Mouse (Mus musculus) midbrain, embryonic 14.5 days (tissue): ENCODE results near the gene Mocs3. TPM values are rescaled to one million over a fixed set of nuclear protein-coding genes. Genes with fewer than 3 reads are reported as not detected.

Source experiments
- ATAC-seq: fragments of 200-750 bp; cut with Nextera tagmentation; 2 replicates; pipeline ENCODE4 v1.8.0; 2017; ENCODE audit warnings: moderate number of reproducible peaks, moderate library complexity; ENCODE audit not compliant: low FRiP score, low TSS enrichment
- DNase-seq: peaks from one replicate; pipeline ENCODE4 v3.0.0-alpha.2; 2015
- H3K27ac ChIP-seq: fragments of 300-500 bp; sonication (generic); replicated peaks from 2 replicates; pipeline ENCODE4 v1.5.1; 2014; ENCODE audit warnings: mild to moderate bottlenecking, low read depth, low read length, moderate library complexity
- H3K27me3 ChIP-seq: fragments of 300-500 bp; sonication (generic); 2 replicates; pipeline ENCODE4 v1.6.1; 2014; ENCODE audit warnings: low read length, control low read depth, mixed read lengths; ENCODE audit not compliant: control insufficient read depth, insufficient read depth
- H3K36me3 ChIP-seq: fragments of 300-500 bp; sonication (generic); 2 replicates; pipeline ENCODE4 v1.6.1; 2014; ENCODE audit warnings: low read length, control low read depth; ENCODE audit not compliant: control insufficient read depth, insufficient read depth
- H3K4me1 ChIP-seq: fragments of 300-500 bp; sonication (generic); 2 replicates; pipeline ENCODE4 v1.6.1; 2014; ENCODE audit warnings: mild to moderate bottlenecking, antibody characterized with exemption, low read length, control low read depth; ENCODE audit not compliant: control insufficient read depth, insufficient read depth
- H3K4me2 ChIP-seq: fragments of 300-500 bp; sonication (generic); 2 replicates; pipeline ENCODE4 v1.6.1; 2014; ENCODE audit warnings: mild to moderate bottlenecking, low read length, moderate library complexity
- H3K4me3 ChIP-seq: fragments of 300-500 bp; sonication (generic); replicated peaks from 2 replicates; pipeline ENCODE4 v1.5.1; 2014; ENCODE audit warnings: low read depth, low read length
- H3K9ac ChIP-seq: fragments of 300-500 bp; sonication (generic); replicated peaks from 2 replicates; pipeline ENCODE4 v1.6.1; 2014; ENCODE audit warnings: mild to moderate bottlenecking, low read length, moderate library complexity
- H3K9me3 ChIP-seq: fragments of 300-500 bp; sonication (generic); 2 replicates; pipeline ENCODE4 v1.6.1; 2016; ENCODE audit warnings: low read length, control low read depth, mixed read lengths; ENCODE audit not compliant: control insufficient read depth
- WGBS: fragments of 180-500 bp; shearing (Covaris S2); extraction: QIAGEN DNeasy Blood & Tissue Kit; methylation state at CpG from one replicate; pipeline ENCODE4 v1.1.7; 2014; 5-methylcytosine and 5-hydroxymethylcytosine counted together
- polyA plus RNA-seq: library from polyadenylated mRNA; unstranded; fragments of >200 nt; fragmentation: Nextera tagmentation; extraction: Ambion mirVana; gene quantifications from 2 replicates; pipeline ENCODE4 v1.2.1, GENCODE M21; 2014

Gene Mocs3
- polyA plus RNA-seq, 1 experiment from 2014 or later = 10.8 TPM

- ATAC-seq (peak; percentile 64; the same call in 1 of the 2 replicates), DNase-seq (peak; percentile 94)
- Histone ChIP-seq H3K9ac (no peak overlapping the region), H3K27me3 (no peaks in the 10 kb centered on the region), H3K9me3 (no peaks in the 10 kb centered on the region), H3K4me3 (no peak overlapping the region), H3K4me2 (no peak overlapping the region), H3K27ac (no peak overlapping the region), H3K36me3 (no peaks in the 10 kb centered on the region), H3K4me1 (no peaks in the 10 kb centered on the region)
- 15% methylated on average over 8 of the region's 8 CpGs for WGBS
These were observed 19.8 kb downstream of the Mocs3 start for GRCm38 (mm10) chr2:168250270-168250669.

DNA sequence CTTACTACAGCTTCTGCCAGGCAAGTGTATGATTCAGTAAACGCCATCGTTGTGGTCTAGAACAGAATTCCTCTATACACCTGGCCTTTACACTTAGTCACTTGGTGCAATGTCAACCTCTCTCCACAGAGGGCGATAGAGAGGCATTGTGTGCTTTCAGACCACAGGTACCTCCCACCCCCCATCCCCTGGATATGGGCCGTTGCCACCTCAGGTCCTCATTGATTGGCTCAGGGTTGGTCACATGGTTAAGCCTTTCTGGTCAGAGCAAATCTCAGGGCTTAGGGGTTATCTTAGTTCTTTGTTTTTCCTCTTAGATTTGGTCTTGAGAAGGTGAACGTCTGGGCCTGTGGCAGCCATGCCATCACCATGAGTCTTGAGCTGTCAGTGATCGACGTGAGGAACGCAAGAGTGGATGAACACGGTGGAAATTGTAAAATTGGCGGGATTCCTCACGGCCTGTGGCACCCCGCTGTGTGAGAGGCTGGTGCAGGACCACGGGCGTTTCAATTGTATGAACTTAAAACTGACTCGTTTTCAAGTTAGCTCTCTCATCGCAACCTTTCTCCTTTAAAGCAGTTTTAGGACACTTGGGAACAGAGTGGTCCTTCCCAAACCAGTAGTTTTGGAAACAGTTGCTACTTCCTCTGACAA, 22.3 kb downstream of the Mocs3 start:
- peak; percentile 46; the same call in 1 of the 2 replicates for ATAC-seq
- Histone ChIP-seq H3K4me2 (peak overlapping the region; percentile 19; the same call in 1 of the 2 replicates), H3K27ac (no peak overlapping the region), H3K4me1 (no peaks in the 10 kb centered on the region), H3K36me3 (no peaks in the 10 kb centered on the region), H3K4me3 (no peak overlapping the region), H3K9me3 (no peaks in the 10 kb centered on the region), H3K9ac (no peak overlapping the region), H3K27me3 (no peaks in the 10 kb centered on the region)
- DNase-seq = peak; percentile 82
- WGBS = 14% methylated on average over 16 of the region's 16 CpGs

GRCm38 (mm10) chr2:168253822-168254221, 23.4 kb downstream of the Mocs3 start:
- ATAC-seq = no peak
- H3K9ac ChIP-seq = no peak overlapping the region
- no peak overlapping the region for H3K27ac ChIP-seq

DNA sequence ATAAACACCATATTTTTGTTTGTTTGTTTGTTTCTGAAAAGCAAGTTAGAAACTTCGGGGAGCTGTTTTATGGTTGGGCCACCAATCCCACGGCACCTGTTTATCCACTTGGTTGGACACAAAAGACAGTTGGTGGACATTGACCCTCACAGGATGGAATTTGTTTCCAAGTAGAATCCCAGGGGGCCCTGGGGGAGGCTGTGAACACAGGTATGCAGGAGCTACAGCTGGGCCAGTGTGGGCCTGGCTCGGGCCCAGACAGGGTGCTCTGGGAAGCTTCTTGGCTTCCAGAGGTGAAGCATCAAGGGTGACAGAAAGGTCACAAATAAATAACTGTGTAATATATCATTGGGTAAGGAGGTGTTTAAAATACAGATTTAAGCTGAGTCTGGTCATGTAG, 26.1 kb downstream of the Mocs3 start:
- 85% methylated on average over 3 of the region's 3 CpGs for WGBS
- DNase-seq (no peak), ATAC-seq (no peak)

More at GRCm38 (mm10) chr2:168253822-168254221, 23.4 kb downstream of the Mocs3 start:
- Histone ChIP-seq H3K9me3 (no peaks in the 10 kb centered on the region), H3K4me1 (no peaks in the 10 kb centered on the region), H3K27me3 (no peaks in the 10 kb centered on the region), H3K4me3 (no peak overlapping the region), H3K4me2 (no peak overlapping the region), H3K36me3 (no peaks in the 10 kb centered on the region)
- 82% methylated on average over 7 of the region's 7 CpGs for WGBS
- DNase-seq = peak; percentile 27

DNA sequence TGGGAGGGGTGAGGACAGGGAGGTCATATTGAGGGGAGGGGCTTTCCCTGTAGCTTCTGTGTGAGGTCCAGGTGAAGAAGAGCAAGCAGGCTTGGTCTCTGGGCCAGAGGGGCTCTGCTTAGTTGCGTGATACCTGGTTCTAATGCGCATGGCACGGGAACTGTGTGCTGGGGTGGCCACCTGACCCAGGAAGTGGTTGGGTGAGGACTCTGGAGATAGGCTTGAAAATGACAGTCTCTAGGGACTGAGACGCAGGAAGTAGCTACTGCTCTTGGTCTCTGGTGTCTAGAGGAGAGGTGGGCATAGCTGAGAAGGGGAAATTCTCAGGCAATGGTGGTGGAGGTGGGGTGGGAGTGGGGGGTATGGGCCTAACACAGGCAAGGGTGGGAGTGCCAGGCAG, 26.8 kb downstream of the Mocs3 start:
- H3K36me3 ChIP-seq = no peaks in the 10 kb centered on the region

More for the DNA sequence above, 26.1 kb downstream of the Mocs3 start:
- Histone ChIP-seq H3K36me3 (no peaks in the 10 kb centered on the region), H3K27ac (no peak overlapping the region), H3K9ac (no peak overlapping the region), H3K4me2 (no peak overlapping the region), H3K9me3 (no peaks in the 10 kb centered on the region), H3K27me3 (no peaks in the 10 kb centered on the region), H3K4me3 (no peak overlapping the region), H3K4me1 (no peaks in the 10 kb centered on the region)

DNA sequence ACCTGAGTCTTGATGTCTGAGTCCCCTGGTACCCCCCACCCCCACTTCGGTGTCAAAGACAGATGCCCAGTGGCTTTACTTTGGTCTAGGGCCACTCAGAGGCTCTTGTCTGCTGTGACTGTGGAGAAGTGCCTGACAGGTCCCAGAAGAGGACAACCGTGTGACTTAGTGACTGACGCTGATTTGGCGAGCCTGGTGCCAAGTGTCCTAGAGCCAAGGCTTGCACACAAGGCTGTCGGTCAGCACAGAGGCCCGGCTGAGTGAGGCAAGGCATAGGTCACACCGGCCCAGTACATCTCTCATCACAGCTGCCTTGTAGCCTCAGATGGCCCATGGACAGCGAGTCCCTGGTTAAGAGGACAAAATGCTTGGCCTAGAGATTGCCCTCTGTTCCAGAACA, 28.6 kb downstream of the Mocs3 start:
- no peak for DNase-seq
- H3K9ac ChIP-seq = no peak overlapping the region
- H3K27ac ChIP-seq = no peak overlapping the region
- no peaks in the 10 kb centered on the region for H3K9me3 ChIP-seq
- no peaks in the 10 kb centered on the region for H3K36me3 ChIP-seq
- H3K4me1 ChIP-seq = no peaks in the 10 kb centered on the region
- H3K4me3 ChIP-seq = no peak overlapping the region
- H3K27me3 ChIP-seq = no peaks in the 10 kb centered on the region
- WGBS = 89% methylated on average over 8 of the region's 8 CpGs
- H3K4me2 ChIP-seq = no peak overlapping the region
- no peak for ATAC-seq

More for the DNA sequence above, 26.8 kb downstream of the Mocs3 start:
- no peaks in the 10 kb centered on the region for H3K4me1 ChIP-seq
- H3K9ac ChIP-seq = no peak overlapping the region
- whole genome bisulfite sequencing = 88% methylated on average over 4 of the region's 4 CpGs
- no peaks in the 10 kb centered on the region for H3K9me3 ChIP-seq
- no peak for ATAC-seq
- no peak overlapping the region for H3K27ac ChIP-seq
- DNase-seq = no peak
- H3K27me3 ChIP-seq = no peaks in the 10 kb centered on the region
- no peak overlapping the region for H3K4me2 ChIP-seq
- H3K4me3 ChIP-seq = no peak overlapping the region

DNA sequence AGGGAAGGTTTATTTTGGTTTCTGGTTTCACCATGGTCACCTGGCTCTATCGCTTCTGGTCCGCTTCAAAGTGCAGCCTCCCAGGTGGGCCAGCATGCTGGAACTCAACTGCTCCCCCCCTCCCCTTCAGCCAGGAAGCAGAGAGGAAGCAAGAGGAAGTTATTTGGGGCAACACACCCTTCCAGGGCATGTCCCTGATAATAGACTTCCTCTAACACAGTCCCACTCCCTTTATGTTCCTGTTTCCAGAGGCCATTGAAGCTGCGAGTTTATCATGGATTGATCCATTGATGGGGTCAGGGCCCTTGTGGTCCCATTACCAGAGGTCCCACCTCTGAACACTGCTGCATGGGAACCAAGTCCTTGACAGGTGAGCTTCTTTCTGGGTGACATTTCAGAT, 29.7 kb downstream of the Mocs3 start:
- H3K9ac ChIP-seq = no peak overlapping the region
- H3K4me1 ChIP-seq = no peaks in the 10 kb centered on the region
- ATAC-seq (no peak), DNase-seq (no peak)
- WGBS = 96% methylated on average over 3 of the region's 3 CpGs
- H3K9me3 ChIP-seq = no peaks in the 10 kb centered on the region
- no peaks in the 10 kb centered on the region for H3K27me3 ChIP-seq
- no peak overlapping the region for H3K4me3 ChIP-seq
- no peaks in the 10 kb centered on the region for H3K36me3 ChIP-seq
- no peak overlapping the region for H3K27ac ChIP-seq
- H3K4me2 ChIP-seq = no peak overlapping the region

- Histone ChIP-seq H3K4me3 (no peak overlapping the region), H3K9ac (no peak overlapping the region), H3K27me3 (no peaks in the 10 kb centered on the region), H3K36me3 (no peaks in the 10 kb centered on the region), H3K9me3 (no peaks in the 10 kb centered on the region), H3K4me1 (no peaks in the 10 kb centered on the region), H3K4me2 (no peak overlapping the region), H3K27ac (no peak overlapping the region)
- DNase-seq (no peak), ATAC-seq (no peak)
- WGBS = 94% methylated on average over 10 of the region's 10 CpGs
These were observed 30.5 kb downstream of the Mocs3 start for GRCm38 (mm10) chr2:168260900-168261299.

DNA sequence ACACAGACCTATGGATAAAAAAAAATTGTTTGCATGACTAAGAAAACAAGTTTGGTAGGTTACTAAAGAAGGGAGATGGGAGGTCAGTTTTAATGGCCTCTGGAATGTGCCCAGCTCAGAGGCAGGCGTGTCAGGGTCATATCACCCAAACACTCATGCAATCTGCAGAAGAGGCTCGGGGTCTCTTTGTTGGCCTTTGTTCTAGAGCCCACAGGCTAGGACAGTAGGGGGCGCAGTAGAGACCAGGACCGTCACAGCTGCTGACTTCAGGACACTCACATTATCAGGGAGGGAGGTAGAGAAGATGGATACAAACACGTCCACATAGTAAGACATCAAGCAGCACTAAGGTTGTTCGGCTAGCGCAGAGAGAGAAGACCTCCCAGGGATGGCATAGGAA, 37.6 kb downstream of the Mocs3 start:
- H3K27me3 ChIP-seq = no peaks in the 10 kb centered on the region
- no peak for ATAC-seq
- no peaks in the 10 kb centered on the region for H3K4me1 ChIP-seq
- WGBS = 42% methylated on average over 7 of the region's 7 CpGs
- no peak overlapping the region for H3K27ac ChIP-seq
- H3K9ac ChIP-seq = no peak overlapping the region
- H3K36me3 ChIP-seq = no peaks in the 10 kb centered on the region
- H3K4me3 ChIP-seq = no peak overlapping the region
- H3K4me2 ChIP-seq = no peak overlapping the region
- no peaks in the 10 kb centered on the region for H3K9me3 ChIP-seq
- DNase-seq = peak; percentile 54
